Mouse (Mus musculus) urinary bladder, postnatal 4 days (tissue): Measurements from ENCODE around the gene Prkra.

Experiments
- DNase-seq, 2 experiments: peaks; one replicate each; pipeline ENCODE4 v3.0.0; 2021 to 2022; ENCODE audit warnings: low spot score in 2 of 2

The Prkra gene

GRCm38 (mm10) chr2:76647883-76648570 is at the start of gene Prkra, which contains the start of gene Pjvk:
Gene Prkra, minus strand, starts transcription at chr2:76648015.
Gene Pjvk, plus strand, starts transcription at chr2:76648476.
- DNase-seq: peak; percentile 95 to 97

GRCm38 (mm10) chr2:76695290-76695689 is 47.5 kb upstream of the Prkra start:
- no peak for DNase-seq

GRCm38 (mm10) chr2:76693765-76694164 is 46.0 kb upstream of the Prkra start:
- DNase-seq: no peak

GRCm38 (mm10) chr2:76690436-76691204 is 42.8 kb upstream of the Prkra start:
- DNase-seq: no peak

- no peak for DNase-seq
Measured at GRCm38 (mm10) chr2:76688162-76688561, 40.3 kb upstream of the Prkra start.

- DNase-seq: no peak
Measured at GRCm38 (mm10) chr2:76687608-76688007, 39.8 kb upstream of the Prkra start.

- DNase-seq: no peak
Measured at GRCm38 (mm10) chr2:76686986-76687385, 39.2 kb upstream of the Prkra start.

GRCm38 (mm10) chr2:76682301-76682700 is 34.5 kb upstream of the Prkra start:
- no peak for DNase-seq

GRCm38 (mm10) chr2:76676401-76677226 is 28.8 kb upstream of the Prkra start:
- no peak for DNase-seq

GRCm38 (mm10) chr2:76675949-76676348 is 28.1 kb upstream of the Prkra start:
- no peak for DNase-seq

- no peak for DNase-seq
Measured at GRCm38 (mm10) chr2:76675451-76675850, 27.6 kb upstream of the Prkra start.

GRCm38 (mm10) chr2:76674725-76675427 is 27.1 kb upstream of the Prkra start, which contains the start of gene Plekha3:
Gene Plekha3, plus strand, starts transcription at chr2:76675281.
- DNase-seq: peak; percentile 83 to 85

- DNase-seq: no peak
Measured at GRCm38 (mm10) chr2:76673472-76674081, 25.8 kb upstream of the Prkra start.

GRCm38 (mm10) chr2:76672966-76673392 is 25.2 kb upstream of the Prkra start, which contains the start of gene Fkbp7:
Gene Fkbp7, minus strand, starts transcription at chr2:76673116.
- DNase-seq: peak; percentile 87 to 90

- DNase-seq: no peak
Measured at GRCm38 (mm10) chr2:76672134-76672745, 24.4 kb upstream of the Prkra start.

- DNase-seq: no peak
Measured at GRCm38 (mm10) chr2:76671641-76672040, 23.8 kb upstream of the Prkra start.

GRCm38 (mm10) chr2:76667200-76667599 is 19.4 kb upstream of the Prkra start:
- no peak for DNase-seq

GRCm38 (mm10) chr2:76665531-76665930 is 17.7 kb upstream of the Prkra start:
- DNase-seq: no peak

- DNase-seq: no peak
Measured at GRCm38 (mm10) chr2:76659419-76659818, 11.6 kb upstream of the Prkra start.

GRCm38 (mm10) chr2:76658551-76658950 is 10.7 kb upstream of the Prkra start:
- DNase-seq: no peak
